Mouse (Mus musculus): ENCODE data around the gene Kif1c.

- TF ChIP-seq TAL1 (IDR thresholded peaks at IDR 0.05; ENCODE audit: low read length), result no peak
- TF ChIP-seq GATA1 (IDR thresholded peaks at IDR 0.05; ENCODE audit: low read length), result no peak
Observed at GRCm38 (mm10) chr11:70754476-70754875, 54.1 kb downstream of the Kif1c start.
